In genomic region chr8:93091324-93091723, GRCm38 (mm10) we compare ENCODE assay signal across 31 mouse cellular contexts. TPM values are rescaled to one million over a fixed set of nuclear protein-coding genes. Genes with fewer than 3 reads are reported as not detected.
DNase-seq lines count a peak whose midpoint lies in the region; ATAC-seq lines count a peak whose summit lies in the region.
"Had no signal": no experiment of that assay in that cellular context is flagged by ENCODE, and none has a peak within 500 bp of the region (broad histone marks: within the 10 kb centered on the region; RNA-seq: fewer than 3 reads in every experiment).

No protein-coding gene starts in this region.

- peak; percentile 12 for DNase-seq in heart, adult 11 months
- DNase-seq in heart, postnatal 14 days: no peak
- peak; percentile 88 for DNase-seq in R1 (ENCODE audit: low read depth, low spot score)
- DNase-seq in retina, embryonic 14.5 days (ENCODE audit: low spot score): peak; percentile 27
- no peak for DNase-seq in gastrocnemius, adult 8-10 months (ENCODE audit: low spot score in 2 of 2)
- DNase-seq: adrenal gland, adult 8-10 months; adrenal gland, postnatal 14 days; B cell, adult 2 months; cerebellum, adult 11-12 months; cerebellum, adult 2 months; cerebellum, adult 9-10 months; cerebellum, postnatal 10 days; cerebellum, postnatal 25 days; embryo, embryonic 11 days; forebrain, postnatal 0 days had no signal

- H3K36me3 ChIP-seq in forebrain, embryonic 12.5 days (replicated peaks): no peaks in the 10 kb centered on the region
- H3K36me3 ChIP-seq: embryonic facial prominence, embryonic 13.5 days; embryonic facial prominence, embryonic 15.5 days; forebrain, embryonic 10.5 days; forebrain, embryonic 15.5 days; G1E had no signal

- H3K9ac ChIP-seq in forebrain, embryonic 12.5 days: no peak overlapping the region
- H3K9ac ChIP-seq: embryonic facial prominence, embryonic 13.5 days; embryonic facial prominence, embryonic 15.5 days; forebrain, embryonic 13.5 days; forebrain, embryonic 15.5 days; forebrain, postnatal 0 days had no signal

- intact Hi-C loops in heart, postnatal 14 days (cut with DNase I): no loop called here

- H3K4me2 ChIP-seq in forebrain, embryonic 12.5 days: no peak overlapping the region
- H3K4me2 ChIP-seq: embryonic facial prominence, embryonic 13.5 days; embryonic facial prominence, embryonic 15.5 days; forebrain, embryonic 13.5 days; forebrain, embryonic 15.5 days had no signal

- H3K9me3 ChIP-seq in forebrain, embryonic 12.5 days: no peaks in the 10 kb centered on the region
- H3K9me3 ChIP-seq: embryonic facial prominence, embryonic 13.5 days; embryonic facial prominence, embryonic 15.5 days; forebrain, embryonic 10.5 days; forebrain, embryonic 13.5 days; forebrain, embryonic 15.5 days; G1E had no signal

- H3K27me3 ChIP-seq in forebrain, embryonic 12.5 days: no peaks in the 10 kb centered on the region
- H3K27me3 ChIP-seq: embryonic facial prominence, embryonic 13.5 days; embryonic facial prominence, embryonic 15.5 days; forebrain, embryonic 13.5 days; forebrain, embryonic 15.5 days; Patski had no signal

- H3K27ac ChIP-seq in forebrain, embryonic 12.5 days: no peak overlapping the region
- H3K27ac ChIP-seq: embryonic facial prominence, embryonic 13.5 days; embryonic facial prominence, embryonic 15.5 days; forebrain, embryonic 10.5 days; forebrain, embryonic 13.5 days; forebrain, embryonic 15.5 days had no signal

- H3K4me1 ChIP-seq in forebrain, embryonic 12.5 days: peaks cover 9% of the 10 kb centered on the region
- H3K4me1 ChIP-seq: forebrain, embryonic 15.5 days had no signal

- H3K4me3 ChIP-seq in forebrain, embryonic 12.5 days (replicated peaks): no peak overlapping the region
- H3K4me3 ChIP-seq: embryonic facial prominence, embryonic 13.5 days; embryonic facial prominence, embryonic 15.5 days; erythroblast, embryonic 14.5 days; forebrain, embryonic 10.5 days; forebrain, embryonic 13.5 days; forebrain, embryonic 15.5 days had no signal

- ATAC-seq in granulocyte monocyte progenitor cell, adult 5-6 weeks (replicated peaks; ENCODE audit: poor library complexity, severe bottlenecking): no peak
- no peak for ATAC-seq in forebrain, embryonic 12.5 days (ENCODE audit: low FRiP score)
- ATAC-seq: activated CD4-positive, CD25-positive, alpha-beta regulatory T cell, adult 4 months; CD4-positive, CD25-positive, alpha-beta regulatory T cell, adult 4 months; forebrain, embryonic 13.5 days; forebrain, embryonic 15.5 days; forebrain, postnatal 0 days; Patski had no signal

- 77% methylated on average over 1 of the region's 1 CpGs for WGBS in forebrain, embryonic 12.5 days

RNA-seq across cellular contexts. Expression of gene Ces1b, which starts 11.5 kb away (rescaled TPM):
- not detected for total RNA-seq in heart, postnatal 14 days (2021)
- total RNA-seq in granulocyte monocyte progenitor cell, adult 5-6 weeks (2014; fragmentation: Nextera tagmentation): not detected in 2 replicates
- total RNA-seq in granulocyte monocyte progenitor cell, adult 5-6 weeks (2017): not detected in 2 replicates
- polyA plus RNA-seq in forebrain, embryonic 12.5 days (2016; fragmentation: Nextera tagmentation; extraction: Ambion mirVana): not detected in 2 replicates
- total RNA-seq in gastrocnemius, adult 8-10 months (2022): not detected
- total RNA-seq: adrenal gland, adult 18-20 months; adrenal gland, adult 8-10 months; CH12.LX; common myeloid progenitor, adult 5-6 weeks; forebrain, postnatal 0 days had no signal
- polyA plus RNA-seq: activated CD4-positive, CD25-positive, alpha-beta regulatory T cell, adult 4 months; CD4-positive, CD25-positive, alpha-beta regulatory T cell, adult 4 months; cerebellum, adult 2 months; embryonic facial prominence, embryonic 11.5 days; embryonic facial prominence, embryonic 13.5 days; erythroblast, embryonic 14.5 days; forebrain, embryonic 10.5 days; forebrain, embryonic 13.5 days; forebrain, embryonic 15.5 days; forebrain, postnatal 0 days; G1E; Patski had no signal

RNA-seq across cellular contexts. Expression of gene Ces1c, which starts 39.8 kb away (rescaled TPM):
- total RNA-seq in heart, postnatal 14 days (2021): not detected
- not detected in 2 replicates for total RNA-seq in granulocyte monocyte progenitor cell, adult 5-6 weeks (2014; fragmentation: Nextera tagmentation)
- total RNA-seq in granulocyte monocyte progenitor cell, adult 5-6 weeks (2017): not detected in 2 replicates
- not detected in 2 replicates for polyA plus RNA-seq in forebrain, embryonic 12.5 days (2016; fragmentation: Nextera tagmentation; extraction: Ambion mirVana)
- under 1 TPM in 1 of 4 experiments, not detected in 3; 0.86 TPM for total RNA-seq in gastrocnemius, adult 8-10 months (2022)
- total RNA-seq: CH12.LX; common myeloid progenitor, adult 5-6 weeks; forebrain, postnatal 0 days; G1E had no signal
- polyA plus RNA-seq: activated CD4-positive, CD25-positive, alpha-beta regulatory T cell, adult 4 months; CD4-positive, CD25-positive, alpha-beta regulatory T cell, adult 4 months; cerebellum, adult 2 months; embryonic facial prominence, embryonic 11.5 days; embryonic facial prominence, embryonic 13.5 days; embryonic facial prominence, embryonic 15.5 days; erythroblast, embryonic 14.5 days; forebrain, embryonic 10.5 days; forebrain, embryonic 13.5 days; forebrain, embryonic 15.5 days; forebrain, postnatal 0 days; G1E; Patski had no signal

RNA-seq across cellular contexts. Expression of gene Ces1a, which starts 43.3 kb away (rescaled TPM):
- not detected for total RNA-seq in heart, postnatal 14 days (2021)
- not detected in 2 replicates for total RNA-seq in granulocyte monocyte progenitor cell, adult 5-6 weeks (2014; fragmentation: Nextera tagmentation)
- not detected in 2 replicates for total RNA-seq in granulocyte monocyte progenitor cell, adult 5-6 weeks (2017)
- not detected in 2 replicates for polyA plus RNA-seq in forebrain, embryonic 12.5 days (2016; fragmentation: Nextera tagmentation; extraction: Ambion mirVana)
- total RNA-seq in gastrocnemius, adult 8-10 months (2022): not detected
- total RNA-seq: adrenal gland, adult 18-20 months; adrenal gland, adult 8-10 months; adrenal gland, postnatal 14 days; CH12.LX; common myeloid progenitor, adult 5-6 weeks; forebrain, postnatal 0 days had no signal
- polyA plus RNA-seq: activated CD4-positive, CD25-positive, alpha-beta regulatory T cell, adult 4 months; CD4-positive, CD25-positive, alpha-beta regulatory T cell, adult 4 months; cerebellum, adult 2 months; embryonic facial prominence, embryonic 11.5 days; erythroblast, embryonic 14.5 days; forebrain, embryonic 10.5 days; forebrain, embryonic 13.5 days; forebrain, embryonic 15.5 days; forebrain, postnatal 0 days; G1E; Patski had no signal

Comparison
In these comparisons a context has a peak if more than half of its experiments do, and no peak if none do; other contexts are left out.
1. DNase-seq: peak in heart, adult 11 months (single experiment), R1 (single experiment) and retina, embryonic 14.5 days (single experiment); none in heart, postnatal 14 days (0 of 2) and gastrocnemius, adult 8-10 months (0 of 2).